Mouse (Mus musculus): Measurements from ENCODE around the gene Tor3a.

Tor3a gene

GRCm38 (mm10) chr1:156674195-156675000 lies at the start of gene Tor3a:
Gene Tor3a (minus strand): TSS chr1:156674356.
- DNase-seq, result peak; percentile 70 to 76

- DNase-seq, result no peak
These were observed 47.9 kb upstream of the Tor3a start for GRCm38 (mm10) chr1:156722089-156722488.

GRCm38 (mm10) chr1:156720046-156720445 lies 45.9 kb upstream of the Tor3a start:
- no peak for DNase-seq

GRCm38 (mm10) chr1:156718950-156719805 lies 45.0 kb upstream of the Tor3a start, which contains the start of gene Fam20b:
Gene Fam20b (minus strand): TSS chr1:156719086.
- DNase-seq, result peak; percentile 95 to 96

- peak in 1 of 2 experiments; percentile 54 for DNase-seq
These were observed 44.3 kb upstream of the Tor3a start for GRCm38 (mm10) chr1:156718286-156718949.

- DNase-seq, result no peak
These were observed 43.7 kb upstream of the Tor3a start for GRCm38 (mm10) chr1:156717751-156718285.

- no peak for DNase-seq
These were observed 42.5 kb upstream of the Tor3a start for GRCm38 (mm10) chr1:156716681-156717080.

- no peak for DNase-seq
These were observed 36.4 kb upstream of the Tor3a start for GRCm38 (mm10) chr1:156710472-156711098.

- no peak for DNase-seq
These were observed 34.5 kb upstream of the Tor3a start for GRCm38 (mm10) chr1:156708672-156709071.

- no peak for DNase-seq
These were observed 31.6 kb upstream of the Tor3a start for GRCm38 (mm10) chr1:156705696-156706285.

GRCm38 (mm10) chr1:156703444-156703843 lies 29.3 kb upstream of the Tor3a start:
- DNase-seq, result no peak

- DNase-seq, result no peak
These were observed 28.0 kb upstream of the Tor3a start for GRCm38 (mm10) chr1:156702151-156702550.

- no peak for DNase-seq
These were observed 12.0 kb upstream of the Tor3a start for GRCm38 (mm10) chr1:156686025-156686661.

GRCm38 (mm10) chr1:156679599-156679998 lies 5.4 kb upstream of the Tor3a start:
- no peak for DNase-seq

GRCm38 (mm10) chr1:156677230-156677629 lies 3.1 kb upstream of the Tor3a start:
- DNase-seq, result no peak

GRCm38 (mm10) chr1:156676596-156676995 lies 2.4 kb upstream of the Tor3a start:
- no peak for DNase-seq

- peak; percentile 20 to 49 for DNase-seq
These were observed 2.0 kb upstream of the Tor3a start for GRCm38 (mm10) chr1:156676171-156676570.

- peak in 1 of 2 experiments; percentile 42 for DNase-seq
These were observed 521 bp downstream of the Tor3a start for GRCm38 (mm10) chr1:156673476-156674194.

- DNase-seq, result peak in 1 of 2 experiments; percentile 24
These were observed 1.3 kb downstream of the Tor3a start for GRCm38 (mm10) chr1:156672720-156673475.

- DNase-seq, result no peak
These were observed 2.2 kb downstream of the Tor3a start for GRCm38 (mm10) chr1:156671921-156672320.
